27 mouse cellular contexts compared by ENCODE assay signal in genomic region chr4:63000316-63001055, GRCm38 (mm10). TPM values are rescaled to one million over a fixed set of nuclear protein-coding genes. Genes with fewer than 3 reads are reported as not detected.
DNase-seq lines count a peak whose midpoint lies in the region; ATAC-seq lines count a peak whose summit lies in the region.
"Had no signal": no experiment of that assay in that cellular context is flagged by ENCODE, and none has a peak within 500 bp of the region (broad histone marks: within the 10 kb centered on the region; RNA-seq: fewer than 3 reads in every experiment).

No protein-coding gene starts in this region.

- H3K27ac ChIP-seq in embryonic facial prominence, embryonic 15.5 days (replicated peaks) = 0 out of 2 replicates have a peak overlapping the region, but pooled peaks have one; percentile 4
- no peak overlapping the region for H3K27ac ChIP-seq in embryonic facial prominence, embryonic 10.5 days (replicated peaks)
- H3K27ac ChIP-seq in heart, embryonic 12.5 days (ENCODE audit: poor library complexity, severe bottlenecking) = peak overlapping the region; percentile 96
- no peak overlapping the region for H3K27ac ChIP-seq in kidney, embryonic 15.5 days
- H3K27ac ChIP-seq: forebrain, embryonic 13.5 days; liver, embryonic 14.5 days; stomach, postnatal 0 days had no signal

- H3K4me1 ChIP-seq in embryonic facial prominence, embryonic 15.5 days = peaks cover 44% of the 10 kb centered on the region
- peaks cover 25% of the 10 kb centered on the region for H3K4me1 ChIP-seq in embryonic facial prominence, embryonic 10.5 days
- peaks cover 51% of the 10 kb centered on the region for H3K4me1 ChIP-seq in heart, embryonic 12.5 days (replicated peaks)
- H3K4me1 ChIP-seq in kidney, embryonic 15.5 days = peaks cover 70% of the 10 kb centered on the region

- H3K9ac ChIP-seq in embryonic facial prominence, embryonic 15.5 days = no peak overlapping the region
- H3K9ac ChIP-seq in heart, embryonic 12.5 days = no peak overlapping the region
- no peak overlapping the region for H3K9ac ChIP-seq in kidney, embryonic 15.5 days
- H3K9ac ChIP-seq: forebrain, embryonic 13.5 days; hindbrain, embryonic 14.5 days; limb, embryonic 13.5 days; liver, embryonic 14.5 days had no signal

- H3K36me3 ChIP-seq in embryonic facial prominence, embryonic 15.5 days = no peaks in the 10 kb centered on the region
- H3K36me3 ChIP-seq in embryonic facial prominence, embryonic 10.5 days (replicated peaks) = peaks cover 32% of the 10 kb centered on the region
- peaks cover 5% of the 10 kb centered on the region; the same call in 1 of the 2 replicates for H3K36me3 ChIP-seq in heart, embryonic 12.5 days
- peaks cover 13% of the 10 kb centered on the region for H3K36me3 ChIP-seq in kidney, embryonic 15.5 days

- no peak for ATAC-seq in embryonic facial prominence, embryonic 15.5 days (ENCODE audit: insufficient number of reproducible peaks, low FRiP score, low TSS enrichment, low read depth)
- ATAC-seq in heart, embryonic 12.5 days (ENCODE audit: insufficient number of reproducible peaks, low FRiP score) = no peak
- no peak for ATAC-seq in kidney, embryonic 15.5 days (replicated peaks; ENCODE audit: low FRiP score)
- ATAC-seq: activated CD4-positive, CD25-positive, alpha-beta regulatory T cell, adult 4 months; forebrain, embryonic 13.5 days; midbrain, embryonic 16.5 days had no signal

- no peak for DNase-seq in embryonic facial prominence, embryonic 10.5 days (ENCODE audit: low spot score)
- no peak for DNase-seq in heart, postnatal 10 days
- DNase-seq in kidney, postnatal 10 days = peak; percentile 6
- DNase-seq in testis, postnatal 10 days (ENCODE audit: low spot score) = peak; percentile 35
- no peak for DNase-seq in testis, postnatal 14 days (ENCODE audit: low spot score)
- DNase-seq: adrenal gland, adult 2 months; adrenal gland, postnatal 36 days; cerebellum, adult 18-20 months; cerebellum, postnatal 10 days; gastrocnemius, postnatal 14 days; kidney, adult 18-20 months; kidney, postnatal 4 days; lung, postnatal 36 days; right cerebral cortex, postnatal 4 days had no signal

- no peaks in the 10 kb centered on the region for H3K27me3 ChIP-seq in embryonic facial prominence, embryonic 15.5 days
- H3K27me3 ChIP-seq in embryonic facial prominence, embryonic 10.5 days (replicated peaks; ENCODE audit: low read depth, poor library complexity, severe bottlenecking) = no peaks in the 10 kb centered on the region
- H3K27me3 ChIP-seq in heart, embryonic 12.5 days (replicated peaks) = no peaks in the 10 kb centered on the region
- H3K27me3 ChIP-seq in kidney, embryonic 15.5 days = no peaks in the 10 kb centered on the region
- H3K27me3 ChIP-seq: forebrain, embryonic 13.5 days; limb, embryonic 13.5 days had no signal

- 79% methylated on average over 11 of the region's 11 CpGs for WGBS in embryonic facial prominence, embryonic 15.5 days
- 87% methylated on average over 11 of the region's 11 CpGs for WGBS in embryonic facial prominence, embryonic 10.5 days
- WGBS in heart, embryonic 12.5 days = 74% methylated on average over 11 of the region's 11 CpGs
- WGBS in kidney, embryonic 15.5 days = 54% methylated on average over 11 of the region's 11 CpGs

- H3K9me3 ChIP-seq in embryonic facial prominence, embryonic 15.5 days (replicated peaks) = no peaks in the 10 kb centered on the region
- H3K9me3 ChIP-seq in embryonic facial prominence, embryonic 10.5 days = no peaks in the 10 kb centered on the region
- H3K9me3 ChIP-seq in heart, embryonic 12.5 days (replicated peaks) = no peaks in the 10 kb centered on the region
- H3K9me3 ChIP-seq in kidney, embryonic 15.5 days (replicated peaks) = no peaks in the 10 kb centered on the region
- H3K9me3 ChIP-seq: forebrain, embryonic 13.5 days; limb, embryonic 13.5 days had no signal

- no peak overlapping the region for H3K4me3 ChIP-seq in embryonic facial prominence, embryonic 15.5 days (replicated peaks)
- H3K4me3 ChIP-seq in embryonic facial prominence, embryonic 10.5 days = no peak overlapping the region
- H3K4me3 ChIP-seq in heart, embryonic 12.5 days = no peak overlapping the region
- no peak overlapping the region for H3K4me3 ChIP-seq in kidney, embryonic 15.5 days (replicated peaks)
- H3K4me3 ChIP-seq: forebrain, embryonic 13.5 days; limb, embryonic 13.5 days had no signal

- H3K4me2 ChIP-seq in embryonic facial prominence, embryonic 15.5 days (replicated peaks) = no peak overlapping the region
- no peak overlapping the region for H3K4me2 ChIP-seq in heart, embryonic 12.5 days
- H3K4me2 ChIP-seq in kidney, embryonic 15.5 days = no peak overlapping the region
- H3K4me2 ChIP-seq: forebrain, embryonic 13.5 days; hindbrain, embryonic 14.5 days; limb, embryonic 13.5 days; midbrain, embryonic 11.5 days had no signal

- intact Hi-C loops in heart, postnatal 10 days (cut with DNase I) = no loop called here

RNA-seq across cellular contexts. Expression of gene Zfp618, which starts 35.1 kb away (rescaled TPM):
- polyA plus RNA-seq in embryonic facial prominence, embryonic 15.5 days (2015; fragmentation: Nextera tagmentation; extraction: Ambion mirVana) = 16.6 and 22.7 TPM in 2 replicates
- polyA plus RNA-seq in embryonic facial prominence, embryonic 10.5 days (2016; fragmentation: Nextera tagmentation; extraction: Ambion mirVana) = 23.0 and 26.9 TPM in 2 replicates
- polyA plus RNA-seq in heart, embryonic 12.5 days (2016; fragmentation: Nextera tagmentation; extraction: Ambion mirVana) = 11.5 and 13.3 TPM in 2 replicates
- total RNA-seq in heart, postnatal 10 days (2021) = 1 to 10 TPM; 4.5 to 5.8 TPM
- 35.2 and 39.5 TPM in 2 replicates for polyA plus RNA-seq in kidney, embryonic 15.5 days (2015; fragmentation: Nextera tagmentation; extraction: Ambion mirVana)
- total RNA-seq: CH12.LX; neutrophil, adult 5-6 weeks had no signal

Comparison
In these comparisons a context has a peak if more than half of its experiments do, and no peak if none do; other contexts are left out.
1. H3K27ac ChIP-seq: peak in embryonic facial prominence, embryonic 15.5 days (single experiment) and heart, embryonic 12.5 days (single experiment); none in embryonic facial prominence, embryonic 10.5 days (single experiment) and kidney, embryonic 15.5 days (single experiment).
2. DNase-seq: peak in kidney, postnatal 10 days (single experiment) and testis, postnatal 10 days (single experiment); none in embryonic facial prominence, embryonic 10.5 days (single experiment), heart, postnatal 10 days (0 of 2) and testis, postnatal 14 days (single experiment).